Mouse (Mus musculus) CD4-positive, CD25-positive, alpha-beta regulatory T cell (primary cell): ENCODE results near the gene Rasd2. TPM values are rescaled to one million over a fixed set of nuclear protein-coding genes. Genes with fewer than 3 reads are reported as not detected.

Experiments
- polyA plus RNA-seq: library from polyadenylated mRNA; unstranded; fragments of 100-300 nt; shearing (Covaris generic); gene quantifications from one replicate; pipeline ENCODE4 v1.2.1, GENCODE M21; 2017

The Rasd2 gene
- polyA plus RNA-seq, result not detected

GRCm38 (mm10) chr8:75213686-75214085, at the start of gene Rasd2:
Gene Rasd2, plus strand, starts transcription at chr8:75213944.

Other genes starting within 250 kb of the Rasd2 start
- 21.4 TPM for gene Hmgxb4, start 220.6 kb upstream of the Rasd2 start, polyA plus RNA-seq
- 19.0 TPM for gene Tom1, start 180.2 kb upstream of the Rasd2 start, polyA plus RNA-seq
- gene Hmox1, start 120.3 kb upstream of the Rasd2 start, polyA plus RNA-seq, result 6.9 TPM
- gene Mcm5, start 104.4 kb upstream of the Rasd2 start, polyA plus RNA-seq, result 55.2 TPM
- gene Gm10358, start 192.6 kb downstream of the Rasd2 start, polyA plus RNA-seq, result not detected
- gene Iqcm, start 234.8 kb downstream of the Rasd2 start, polyA plus RNA-seq, result not detected